Mouse (Mus musculus): ENCODE results near the gene Myo5c. TPM values are rescaled to one million over a fixed set of nuclear protein-coding genes. Genes with fewer than 3 reads are reported as not detected.

Gene Myo5c
- polyA plus RNA-seq, 2 experiments, result 0.41 to 0.52 TPM

DNA sequence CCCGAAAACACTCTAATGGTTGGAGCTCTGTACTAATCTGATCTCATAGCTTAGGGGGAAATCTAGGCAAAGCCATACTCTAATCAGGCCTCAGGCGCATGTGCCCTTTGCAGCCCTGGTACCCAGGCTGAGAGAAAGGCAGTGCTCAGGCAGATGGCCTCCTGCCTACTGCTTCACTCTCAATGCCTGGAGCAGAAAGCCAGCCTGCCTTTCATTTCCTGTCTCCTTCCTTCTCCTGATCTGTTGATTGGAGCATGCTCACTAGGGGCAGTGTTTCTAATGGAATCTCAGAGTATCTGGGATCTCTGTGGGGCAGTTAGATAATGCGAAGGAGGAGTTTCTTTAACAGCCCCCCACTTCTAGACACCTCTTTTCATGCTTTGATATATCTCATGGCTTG, 87.5 kb downstream of the Myo5c start:
- 60% methylated on average over 3 of the region's 3 CpGs for WGBS (ENCODE audit: insufficient replicate concordance)
- DNase-seq (ENCODE audit: low read depth in 3 of 3, low spot score in 3 of 3) (no peak), ATAC-seq (ENCODE audit: insufficient read depth) (no peak)
- Histone ChIP-seq H3K27me3 (ENCODE audit: control insufficient read depth, insufficient read depth, low read length) (no peaks in the 10 kb centered on the region), H3K36me3 (replicated peaks; ENCODE audit: control insufficient read depth, insufficient read depth, low read depth) (no peaks in the 10 kb centered on the region), H3K4me1 (replicated peaks; ENCODE audit: control insufficient read depth in 2 of 2, insufficient read depth in 2 of 2, low read length in 1 of 2) (no peaks in the 10 kb centered on the region), H3K9me3 (ENCODE audit: control insufficient read depth, low read length) (no peaks in the 10 kb centered on the region), H3K27ac (no peak overlapping the region), H3K4me3 (ENCODE audit: insufficient read depth in 1 of 2, low read depth in 2 of 2, low read length in 2 of 2) (no peak overlapping the region), H3K4me2 (ENCODE audit: low read depth) (no peak overlapping the region), H3K9ac (replicated peaks) (no peak overlapping the region)
- no peak for TF ChIP-seq EP300 (IDR thresholded peaks at IDR 0.05; ENCODE audit: low read depth)
- TF ChIP-seq CTCF (IDR thresholded peaks at IDR 0.05; ENCODE audit: low read depth), result no peak

DNA sequence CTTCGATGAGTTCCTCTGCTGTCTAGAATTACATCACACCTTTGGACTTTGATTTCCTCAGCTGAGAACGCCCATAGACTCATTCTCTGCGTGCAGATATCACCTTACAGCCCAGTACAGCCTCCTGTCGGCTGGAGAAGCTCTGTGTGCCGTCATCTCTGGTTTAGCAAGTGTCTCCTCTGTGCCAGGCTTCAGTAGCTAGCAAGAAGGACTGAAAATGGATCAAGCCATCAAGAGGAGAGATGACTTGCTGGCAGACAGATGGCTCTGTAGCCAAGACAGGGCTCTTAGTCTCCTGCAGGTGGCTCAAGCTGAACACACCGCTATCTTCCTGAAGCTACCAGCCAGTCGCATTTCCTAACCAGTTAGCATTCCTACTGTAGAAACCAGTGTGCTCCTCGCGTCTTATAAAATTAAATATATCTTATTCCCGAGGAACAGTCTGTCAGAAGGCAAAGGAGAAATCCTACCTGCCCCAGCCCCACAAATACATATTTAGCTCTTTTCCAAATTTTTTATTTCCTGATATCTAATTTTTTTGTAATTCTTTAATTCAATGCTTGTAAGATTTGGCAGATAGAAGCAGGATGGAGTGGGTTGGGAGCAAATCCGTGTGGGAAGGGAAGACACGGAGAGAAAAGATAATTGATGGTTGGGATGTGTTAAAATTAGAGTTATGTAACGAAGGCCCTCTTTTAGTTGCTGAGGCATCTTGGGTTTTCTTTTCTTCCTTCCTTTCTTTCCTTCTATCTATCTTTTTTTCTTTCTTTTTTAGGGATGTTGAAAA, 90.5 kb downstream of the Myo5c start:
- no peak overlapping the region for H3K27ac ChIP-seq
- no peak for DNase-seq (ENCODE audit: low read depth in 3 of 3, low spot score in 3 of 3)
- ATAC-seq (ENCODE audit: insufficient read depth), result no peak
- no peaks in the 10 kb centered on the region for H3K4me1 ChIP-seq (replicated peaks; ENCODE audit: control insufficient read depth in 2 of 2, insufficient read depth in 2 of 2, low read length in 1 of 2)
- H3K4me3 ChIP-seq (ENCODE audit: insufficient read depth in 1 of 2, low read depth in 2 of 2, low read length in 2 of 2), result no peak overlapping the region
- H3K9me3 ChIP-seq (ENCODE audit: control insufficient read depth, low read length), result no peaks in the 10 kb centered on the region
- H3K27me3 ChIP-seq (ENCODE audit: control insufficient read depth, insufficient read depth, low read length), result no peaks in the 10 kb centered on the region
- WGBS (ENCODE audit: insufficient replicate concordance), result 52% methylated on average over 13 of the region's 13 CpGs
- no peaks in the 10 kb centered on the region for H3K36me3 ChIP-seq (replicated peaks; ENCODE audit: control insufficient read depth, insufficient read depth, low read depth)
- no peak overlapping the region for H3K9ac ChIP-seq (replicated peaks)
- H3K4me2 ChIP-seq (ENCODE audit: low read depth), result no peak overlapping the region
- TF ChIP-seq EP300 (IDR thresholded peaks at IDR 0.05; ENCODE audit: low read depth) (no peak), CTCF (IDR thresholded peaks at IDR 0.05; ENCODE audit: low read depth) (no peak)

DNA sequence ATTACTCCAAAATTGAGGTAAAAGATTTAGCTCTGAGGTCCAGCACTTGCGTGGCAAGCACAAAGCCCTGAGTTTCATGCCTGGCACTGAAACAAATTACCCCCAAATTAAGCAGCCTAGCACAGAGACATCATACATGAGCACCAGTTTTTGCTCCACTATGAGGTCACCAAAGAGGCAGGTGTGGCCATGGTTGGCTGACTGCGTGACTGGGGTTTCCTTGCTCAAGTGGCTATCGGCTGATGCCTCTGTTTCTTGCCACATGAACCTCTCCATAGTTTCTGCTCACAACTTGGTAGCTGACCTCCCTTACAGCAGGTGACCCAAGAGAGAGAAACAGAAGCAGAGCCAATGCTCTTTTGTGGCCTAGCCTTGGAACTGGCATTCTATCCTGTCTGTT, 96.2 kb downstream of the Myo5c start:
- no peaks in the 10 kb centered on the region for H3K4me1 ChIP-seq (replicated peaks; ENCODE audit: control insufficient read depth in 2 of 2, insufficient read depth in 2 of 2, low read length in 1 of 2)
- no peak for TF ChIP-seq EP300 (IDR thresholded peaks at IDR 0.05; ENCODE audit: low read depth)
- TF ChIP-seq CTCF (IDR thresholded peaks at IDR 0.05; ENCODE audit: low read depth), result no peak
- H3K9ac ChIP-seq (replicated peaks), result no peak overlapping the region
- no peak overlapping the region for H3K4me2 ChIP-seq (ENCODE audit: low read depth)
- no peak overlapping the region for H3K27ac ChIP-seq
- no peaks in the 10 kb centered on the region for H3K27me3 ChIP-seq (ENCODE audit: control insufficient read depth, insufficient read depth, low read length)
- WGBS (ENCODE audit: insufficient replicate concordance), result 83% methylated on average over 3 of the region's 3 CpGs
- no peaks in the 10 kb centered on the region for H3K9me3 ChIP-seq (ENCODE audit: control insufficient read depth, low read length)
- H3K4me3 ChIP-seq (ENCODE audit: insufficient read depth in 1 of 2, low read depth in 2 of 2, low read length in 2 of 2), result no peak overlapping the region
- H3K36me3 ChIP-seq (replicated peaks; ENCODE audit: control insufficient read depth, insufficient read depth, low read depth), result no peaks in the 10 kb centered on the region
- DNase-seq (ENCODE audit: low read depth in 3 of 3, low spot score in 3 of 3), result no peak
- no peak for ATAC-seq (ENCODE audit: insufficient read depth)

DNA sequence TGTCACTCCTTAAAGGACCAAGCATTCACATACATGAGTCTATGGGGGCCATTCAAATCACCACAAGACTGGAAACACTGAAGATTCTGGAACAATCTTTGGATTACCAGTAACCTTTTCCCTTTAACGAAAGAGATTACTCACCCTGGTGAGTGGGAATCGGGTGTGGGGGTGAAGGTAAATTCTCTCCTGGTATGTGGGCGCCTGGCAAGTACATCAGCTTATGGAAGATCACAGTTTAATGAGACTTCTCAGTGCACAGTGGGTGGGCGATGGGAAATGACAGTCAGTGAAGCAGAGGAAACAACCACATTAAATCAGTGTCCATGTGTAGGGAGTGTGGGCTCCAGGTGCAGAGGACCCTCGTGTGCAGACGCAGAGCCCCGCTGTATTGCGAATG, 99.0 kb downstream of the Myo5c start:
- no peak overlapping the region for H3K9ac ChIP-seq (replicated peaks)
- WGBS (ENCODE audit: insufficient replicate concordance), result 71% methylated on average over 8 of the region's 8 CpGs
- no peak overlapping the region for H3K27ac ChIP-seq
- H3K4me1 ChIP-seq (replicated peaks; ENCODE audit: control insufficient read depth in 2 of 2, insufficient read depth in 2 of 2, low read length in 1 of 2), result no peaks in the 10 kb centered on the region
- no peaks in the 10 kb centered on the region for H3K27me3 ChIP-seq (ENCODE audit: control insufficient read depth, insufficient read depth, low read length)
- no peak for DNase-seq (ENCODE audit: low read depth in 3 of 3, low spot score in 3 of 3)
- TF ChIP-seq CTCF (IDR thresholded peaks at IDR 0.05; ENCODE audit: low read depth), result no peak
- no peak for TF ChIP-seq EP300 (IDR thresholded peaks at IDR 0.05; ENCODE audit: low read depth)
- no peak for ATAC-seq (ENCODE audit: insufficient read depth)
- H3K4me3 ChIP-seq (ENCODE audit: insufficient read depth in 1 of 2, low read depth in 2 of 2, low read length in 2 of 2), result no peak overlapping the region
- H3K9me3 ChIP-seq (ENCODE audit: control insufficient read depth, low read length), result no peaks in the 10 kb centered on the region
- H3K36me3 ChIP-seq (replicated peaks; ENCODE audit: control insufficient read depth, insufficient read depth, low read depth), result no peaks in the 10 kb centered on the region
- H3K4me2 ChIP-seq (ENCODE audit: low read depth), result no peak overlapping the region

DNA sequence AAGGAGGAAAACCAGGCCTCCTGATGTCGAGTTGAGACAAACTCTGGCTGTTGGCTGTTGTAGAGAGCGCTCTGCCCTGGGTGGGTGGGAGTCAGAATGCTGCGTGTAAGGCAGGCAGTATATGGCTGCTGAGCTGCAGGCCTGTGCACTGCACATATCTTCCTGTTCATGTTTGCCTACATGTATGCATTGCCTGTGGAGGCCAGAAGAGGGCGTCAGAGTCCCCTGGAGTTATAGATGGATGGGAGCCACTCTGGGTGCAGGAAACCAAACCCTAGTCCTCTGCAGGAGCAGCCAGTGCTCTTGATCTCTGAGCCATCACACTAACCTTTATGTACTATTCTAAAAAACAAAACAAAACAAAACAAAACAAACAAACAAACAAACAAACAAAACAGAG, 102.6 kb downstream of the Myo5c start:
- H3K27me3 ChIP-seq (ENCODE audit: control insufficient read depth, insufficient read depth, low read length), result no peaks in the 10 kb centered on the region

More for the DNA sequence above, 102.6 kb downstream of the Myo5c start:
- Histone ChIP-seq H3K4me2 (ENCODE audit: low read depth) (no peak overlapping the region), H3K36me3 (replicated peaks; ENCODE audit: control insufficient read depth, insufficient read depth, low read depth) (no peaks in the 10 kb centered on the region), H3K27ac (no peak overlapping the region), H3K4me3 (ENCODE audit: insufficient read depth in 1 of 2, low read depth in 2 of 2, low read length in 2 of 2) (no peak overlapping the region), H3K9ac (replicated peaks) (no peak overlapping the region), H3K9me3 (ENCODE audit: control insufficient read depth, low read length) (no peaks in the 10 kb centered on the region), H3K4me1 (replicated peaks; ENCODE audit: control insufficient read depth in 2 of 2, insufficient read depth in 2 of 2, low read length in 1 of 2) (no peaks in the 10 kb centered on the region)
- ATAC-seq (ENCODE audit: insufficient read depth), result no peak
- 43% methylated on average over 4 of the region's 4 CpGs for WGBS (ENCODE audit: insufficient replicate concordance)
- TF ChIP-seq CTCF (IDR thresholded peaks at IDR 0.05; ENCODE audit: low read depth) (0 out of 2 replicates have a peak, but pooled peaks have one; percentile 3), EP300 (IDR thresholded peaks at IDR 0.05; ENCODE audit: low read depth) (no peak)
- no peak for DNase-seq (ENCODE audit: low read depth in 3 of 3, low spot score in 3 of 3)
